Mouse (Mus musculus): ENCODE results near the gene Fxyd6. TPM values are rescaled to one million over a fixed set of nuclear protein-coding genes. Genes with fewer than 3 reads are reported as not detected.

The Fxyd6 gene
- total and polyA plus RNA-seq, 3 experiments = not detected

GRCm38 (mm10) chr9:45346276-45346675 lies 23.7 kb upstream of the Fxyd6 start:
- no peak for DNase-seq (ENCODE audit: low read depth, low spot score)

DNA sequence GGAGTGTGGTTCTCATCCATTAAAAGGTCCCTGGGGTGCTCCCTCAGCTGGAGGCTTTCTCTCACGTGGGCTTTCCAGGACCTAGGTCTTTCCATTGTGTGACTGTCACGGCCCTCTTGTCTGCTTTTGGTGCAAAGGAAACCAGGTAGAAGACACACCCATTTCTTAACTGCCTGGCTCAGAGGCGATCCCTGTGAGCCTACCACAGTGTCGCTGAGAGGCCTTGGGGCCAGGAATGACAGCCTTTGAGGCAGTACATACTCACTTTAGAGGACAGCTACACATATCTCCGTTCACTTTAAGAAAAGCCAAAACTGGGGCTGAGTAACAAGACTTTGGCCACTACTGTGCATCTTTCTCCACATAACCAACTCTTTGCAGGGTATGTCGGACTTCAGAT lies 21.4 kb upstream of the Fxyd6 start:
- Histone ChIP-seq H3K27me3 (ENCODE audit: control insufficient read depth in 1 of 2, insufficient read depth in 2 of 2, low read length in 2 of 2) (no peaks in the 10 kb centered on the region), H3K9me3 (replicated peaks; ENCODE audit: insufficient read depth, low read length) (no peaks in the 10 kb centered on the region), H3K79me2 (ENCODE audit: control insufficient read depth, insufficient read depth, low read length, poor library complexity) (no peaks in the 10 kb centered on the region), H3K27ac (ENCODE audit: control insufficient read depth, low read depth, low read length) (no peak overlapping the region), H3K9ac (ENCODE audit: control insufficient read depth, low read depth, low read length, poor library complexity, severe bottlenecking) (no peak overlapping the region), H3K4me1 (ENCODE audit: control insufficient read depth in 1 of 2, insufficient read depth in 2 of 2, low read length in 2 of 2) (no peaks in the 10 kb centered on the region), H3K4me3 (ENCODE audit: control insufficient read depth in 1 of 2, insufficient read depth in 1 of 2, low read depth in 2 of 2, low read length in 2 of 2) (no peak overlapping the region), H3K36me3 (ENCODE audit: control insufficient read depth in 1 of 2, insufficient read depth in 2 of 2, low read length in 2 of 2) (no peaks in the 10 kb centered on the region)
- no peak for DNase-seq (ENCODE audit: low read depth, low spot score)
- TF ChIP-seq USF2 (IDR thresholded peaks at IDR 0.05; ENCODE audit: borderline replicate concordance in 1 of 2, insufficient read depth in 1 of 2, low read depth in 1 of 2, low read length in 2 of 2) (no peak), POLR2AphosphoS5 (IDR thresholded peaks at IDR 0.05; ENCODE audit: borderline replicate concordance, low read depth, low read length) (no peak), SIN3A (IDR thresholded peaks at IDR 0.05; ENCODE audit: low read length) (no peak)

More at GRCm38 (mm10) chr9:45346276-45346675, 23.7 kb upstream of the Fxyd6 start:
- no peaks in the 10 kb centered on the region for H3K79me2 ChIP-seq (ENCODE audit: control insufficient read depth, insufficient read depth, low read length, poor library complexity)
- H3K4me1 ChIP-seq (ENCODE audit: control insufficient read depth in 1 of 2, insufficient read depth in 2 of 2, low read length in 2 of 2) = no peaks in the 10 kb centered on the region
- no peaks in the 10 kb centered on the region for H3K9me3 ChIP-seq (replicated peaks; ENCODE audit: insufficient read depth, low read length)
- H3K36me3 ChIP-seq (ENCODE audit: control insufficient read depth in 1 of 2, insufficient read depth in 2 of 2, low read length in 2 of 2) = no peaks in the 10 kb centered on the region
- H3K9ac ChIP-seq (ENCODE audit: control insufficient read depth, low read depth, low read length, poor library complexity, severe bottlenecking) = no peak overlapping the region
- H3K4me3 ChIP-seq (ENCODE audit: control insufficient read depth in 1 of 2, insufficient read depth in 1 of 2, low read depth in 2 of 2, low read length in 2 of 2) = no peak overlapping the region
- TF ChIP-seq ETS1 (IDR thresholded peaks at IDR 0.05; ENCODE audit: low read depth, low read length) = no peak
- TF ChIP-seq CHD1 (IDR thresholded peaks at IDR 0.05; ENCODE audit: low read depth, low read length) = no peak
- no peak for TF ChIP-seq NRF1 (IDR thresholded peaks at IDR 0.05; ENCODE audit: insufficient read depth, low read depth, low read length, poor library complexity, severe bottlenecking)
- no peak for TF ChIP-seq CTCF (IDR thresholded peaks at IDR 0.05 in 2 of 3, conservative IDR thresholded peaks at IDR 0.05 in 1 of 3; ENCODE audit: control insufficient read depth in 1 of 3, insufficient read depth in 1 of 3, low read depth in 2 of 3, low read length in 3 of 3, poor library complexity in 1 of 3, severe bottlenecking in 1 of 3)
- TF ChIP-seq USF2 (IDR thresholded peaks at IDR 0.05; ENCODE audit: borderline replicate concordance in 1 of 2, insufficient read depth in 1 of 2, low read depth in 1 of 2, low read length in 2 of 2) = no peak
- TF ChIP-seq POLR2A (IDR thresholded peaks at IDR 0.05; ENCODE audit: control insufficient read depth in 1 of 2, insufficient read depth in 1 of 2, low read depth in 1 of 2, low read length in 2 of 2, poor library complexity in 1 of 2) = no peak
- TF ChIP-seq RCOR1 (IDR thresholded peaks at IDR 0.05; ENCODE audit: low read depth, low read length) = no peak
- TF ChIP-seq MAFK (IDR thresholded peaks at IDR 0.05; ENCODE audit: borderline replicate concordance, low read depth, low read length) = no peak
- no peak for TF ChIP-seq RAD21 (IDR thresholded peaks at IDR 0.05; ENCODE audit: low read depth, low read length)
- no peak for TF ChIP-seq BHLHE40 (IDR thresholded peaks at IDR 0.05; ENCODE audit: borderline replicate concordance, low read depth, low read length)
- no peak for TF ChIP-seq NELFE (IDR thresholded peaks at IDR 0.05; ENCODE audit: low read depth, low read length)
- no peak overlapping the region for H3K27ac ChIP-seq (ENCODE audit: control insufficient read depth, low read depth, low read length)
- H3K27me3 ChIP-seq (ENCODE audit: control insufficient read depth in 1 of 2, insufficient read depth in 2 of 2, low read length in 2 of 2) = no peaks in the 10 kb centered on the region

GRCm38 (mm10) chr9:45349181-45349580 lies 20.8 kb upstream of the Fxyd6 start:
- H3K27ac ChIP-seq (ENCODE audit: control insufficient read depth, low read depth, low read length) = no peak overlapping the region
- H3K9ac ChIP-seq (ENCODE audit: control insufficient read depth, low read depth, low read length, poor library complexity, severe bottlenecking) = no peak overlapping the region
- no peaks in the 10 kb centered on the region for H3K9me3 ChIP-seq (replicated peaks; ENCODE audit: insufficient read depth, low read length)
- DNase-seq (ENCODE audit: low read depth, low spot score) = no peak
- no peaks in the 10 kb centered on the region for H3K79me2 ChIP-seq (ENCODE audit: control insufficient read depth, insufficient read depth, low read length, poor library complexity)
- H3K36me3 ChIP-seq (ENCODE audit: control insufficient read depth in 1 of 2, insufficient read depth in 2 of 2, low read length in 2 of 2) = no peaks in the 10 kb centered on the region
- TF ChIP-seq MAZ (IDR thresholded peaks at IDR 0.05; ENCODE audit: low read depth, low read length) (no peak), MAFK (IDR thresholded peaks at IDR 0.05; ENCODE audit: borderline replicate concordance, low read depth, low read length) (no peak), POLR2AphosphoS5 (IDR thresholded peaks at IDR 0.05; ENCODE audit: borderline replicate concordance, low read depth, low read length) (no peak), UBTF (IDR thresholded peaks at IDR 0.05; ENCODE audit: borderline replicate concordance, insufficient read depth, low read depth, low read length) (no peak), CTCF (IDR thresholded peaks at IDR 0.05 in 2 of 3, conservative IDR thresholded peaks at IDR 0.05 in 1 of 3; ENCODE audit: control insufficient read depth in 1 of 3, insufficient read depth in 1 of 3, low read depth in 2 of 3, low read length in 3 of 3, poor library complexity in 1 of 3, severe bottlenecking in 1 of 3) (no peak), BHLHE40 (IDR thresholded peaks at IDR 0.05; ENCODE audit: borderline replicate concordance, low read depth, low read length) (no peak), SIN3A (IDR thresholded peaks at IDR 0.05; ENCODE audit: low read length) (no peak), USF2 (IDR thresholded peaks at IDR 0.05; ENCODE audit: borderline replicate concordance in 1 of 2, insufficient read depth in 1 of 2, low read depth in 1 of 2, low read length in 2 of 2) (no peak), TBP (IDR thresholded peaks at IDR 0.05; ENCODE audit: low read depth, low read length) (no peak), CHD2 (IDR thresholded peaks at IDR 0.05; ENCODE audit: low read length) (no peak), ZNF384 (IDR thresholded peaks at IDR 0.05; ENCODE audit: low read depth, low read length) (no peak), USF1 (IDR thresholded peaks at IDR 0.05; ENCODE audit: low read depth, low read length) (no peak), E2F4 (IDR thresholded peaks at IDR 0.05; ENCODE audit: borderline replicate concordance, low read depth, low read length) (no peak), ZMIZ1 (IDR thresholded peaks at IDR 0.05; ENCODE audit: low read depth, low read length) (no peak), EP300 (IDR thresholded peaks at IDR 0.05; ENCODE audit: low read depth in 1 of 2, low read length in 2 of 2) (no peak), RCOR1 (IDR thresholded peaks at IDR 0.05; ENCODE audit: low read depth, low read length) (no peak), ZKSCAN1 (IDR thresholded peaks at IDR 0.05; ENCODE audit: low read depth, low read length) (no peak)
- H3K27me3 ChIP-seq (ENCODE audit: control insufficient read depth in 1 of 2, insufficient read depth in 2 of 2, low read length in 2 of 2) = no peaks in the 10 kb centered on the region
- no peak overlapping the region for H3K4me3 ChIP-seq (ENCODE audit: control insufficient read depth in 1 of 2, insufficient read depth in 1 of 2, low read depth in 2 of 2, low read length in 2 of 2)
- no peaks in the 10 kb centered on the region for H3K4me1 ChIP-seq (ENCODE audit: control insufficient read depth in 1 of 2, insufficient read depth in 2 of 2, low read length in 2 of 2)
